ENCODE assay signal across 9 mouse cellular contexts in genomic region chr10:60830000-60830399, GRCm38 (mm10). TPM values are rescaled to one million over a fixed set of nuclear protein-coding genes. Genes with fewer than 3 reads are reported as not detected.
DNase-seq lines count a peak whose midpoint lies in the region; ATAC-seq and TF ChIP-seq lines count a peak whose summit lies in the region.
"Had no signal": no experiment of that assay in that cellular context is flagged by ENCODE, and none has a peak within 500 bp of the region (broad histone marks: within the 10 kb centered on the region; RNA-seq: fewer than 3 reads in every experiment).

No protein-coding gene starts in this region.

- peak overlapping the region; percentile 71 for H3ac ChIP-seq in myocyte (ENCODE audit: control insufficient read depth, insufficient read length)

- ATAC-seq in kidney, embryonic 16.5 days (ENCODE audit: low FRiP score, low TSS enrichment), result no peak
- ATAC-seq in hindbrain, embryonic 16.5 days, result no peak

- peak overlapping the region; percentile 93 for H3K9ac ChIP-seq in kidney, embryonic 16.5 days (replicated peaks; ENCODE audit: low read length)
- H3K9ac ChIP-seq in hindbrain, embryonic 16.5 days (ENCODE audit: low read depth, low read length), result peak overlapping the region; percentile 1; the same call in 1 of the 2 replicates

- no peak for TF ChIP-seq POLR2A in myocyte (IDR thresholded peaks at IDR 0.05; ENCODE audit: insufficient read length, low read depth)

- H3K4me1 ChIP-seq in kidney, embryonic 16.5 days (ENCODE audit: insufficient read depth, low read length), result peaks cover 61% of the 10 kb centered on the region
- H3K4me1 ChIP-seq in embryonic facial prominence, embryonic 10.5 days, result peaks cover 73% of the 10 kb centered on the region
- H3K4me1 ChIP-seq in hindbrain, embryonic 16.5 days (ENCODE audit: control insufficient read depth, insufficient read depth, low read depth, low read length), result peaks cover 28% of the 10 kb centered on the region

- WGBS in kidney, embryonic 16.5 days, result under 1% methylated on average over 11 of the region's 11 CpGs
- WGBS in embryonic facial prominence, embryonic 10.5 days, result 1% methylated on average over 11 of the region's 11 CpGs
- WGBS in hindbrain, embryonic 16.5 days, result 2% methylated on average over 11 of the region's 11 CpGs

- H3K9me3 ChIP-seq in kidney, embryonic 16.5 days (ENCODE audit: low read length), result no peaks in the 10 kb centered on the region
- H3K9me3 ChIP-seq in embryonic facial prominence, embryonic 10.5 days, result no peaks in the 10 kb centered on the region; the same call in 1 of the 2 replicates
- H3K9me3 ChIP-seq in hindbrain, embryonic 16.5 days (ENCODE audit: control insufficient read depth, low read length), result no peaks in the 10 kb centered on the region

- peak overlapping the region; percentile 79 for H3K4me3 ChIP-seq in kidney, embryonic 16.5 days (ENCODE audit: low read length)
- H3K4me3 ChIP-seq in embryonic facial prominence, embryonic 10.5 days, result peak overlapping the region; percentile 84
- H3K4me3 ChIP-seq in hindbrain, embryonic 16.5 days (ENCODE audit: low read length), result peak overlapping the region; percentile 66
- peak overlapping the region; percentile 100 for H3K4me3 ChIP-seq in myocyte

- no peak overlapping the region for H3K27ac ChIP-seq in kidney, embryonic 16.5 days (ENCODE audit: low read length)
- peak overlapping the region; percentile 89; the same call in 1 of the 2 replicates for H3K27ac ChIP-seq in embryonic facial prominence, embryonic 10.5 days (replicated peaks)
- H3K27ac ChIP-seq in hindbrain, embryonic 16.5 days (ENCODE audit: low read depth, low read length), result no peak overlapping the region

- peak overlapping the region; percentile 91 for H3K4me2 ChIP-seq in kidney, embryonic 16.5 days (replicated peaks; ENCODE audit: low read depth, low read length)
- peak overlapping the region; percentile 94 for H3K4me2 ChIP-seq in hindbrain, embryonic 16.5 days (ENCODE audit: low read length)
- H3K4me2 ChIP-seq in myocyte (ENCODE audit: low read depth), result peak overlapping the region; percentile 97

- H3K36me3 ChIP-seq in kidney, embryonic 16.5 days (ENCODE audit: insufficient read depth, low read length), result no peaks in the 10 kb centered on the region
- no peaks in the 10 kb centered on the region for H3K36me3 ChIP-seq in embryonic facial prominence, embryonic 10.5 days (replicated peaks)
- H3K36me3 ChIP-seq in hindbrain, embryonic 16.5 days (ENCODE audit: control insufficient read depth, insufficient read depth, low read length), result no peaks in the 10 kb centered on the region
- no peaks in the 10 kb centered on the region for H3K36me3 ChIP-seq in myocyte (ENCODE audit: control insufficient read depth, insufficient read depth)

- DNase-seq in kidney, postnatal 25 days, result no peak
- no peak for DNase-seq in embryonic facial prominence, embryonic 10.5 days (ENCODE audit: low spot score)
- DNase-seq in adrenal gland, postnatal 36 days, result no peak
- DNase-seq in right cerebral cortex, postnatal 4 days, result no peak
- no peak for DNase-seq in retina, embryonic 14.5 days (ENCODE audit: low spot score)

- peaks cover 61% of the 10 kb centered on the region for H3K79me2 ChIP-seq in myocyte (ENCODE audit: control insufficient read depth, insufficient read depth)

- peaks cover 58% of the 10 kb centered on the region for H3K27me3 ChIP-seq in kidney, embryonic 16.5 days (ENCODE audit: insufficient read depth, low read length)
- peaks cover 99% of the 10 kb centered on the region for H3K27me3 ChIP-seq in embryonic facial prominence, embryonic 10.5 days (replicated peaks; ENCODE audit: low read depth, poor library complexity, severe bottlenecking)
- H3K27me3 ChIP-seq in hindbrain, embryonic 16.5 days (replicated peaks; ENCODE audit: control insufficient read depth, insufficient read depth, low read length), result peaks cover 41% of the 10 kb centered on the region
- H3K27me3 ChIP-seq in myocyte (ENCODE audit: control insufficient read depth, insufficient read depth, insufficient read length), result no peaks in the 10 kb centered on the region
- H3K27me3 ChIP-seq: Patski had no signal

TF ChIP-seq in myocyte, 11 proteins besides CTCF, POLR2A, EP300 and RAD21:
- no peak for TF ChIP-seq MAX (IDR thresholded peaks at IDR 0.05; ENCODE audit: low read depth)
- no peak for TF ChIP-seq TCF12 (IDR thresholded peaks at IDR 0.05; ENCODE audit: insufficient read depth, poor library complexity, severe bottlenecking)
- no peak for TF ChIP-seq SRF (IDR thresholded peaks at IDR 0.05; ENCODE audit: control insufficient read depth, insufficient read length, low read depth)
- no peak for TF ChIP-seq USF1 (IDR thresholded peaks at IDR 0.05; ENCODE audit: low read depth)
- TF ChIP-seq POLR2AphosphoS2 (IDR thresholded peaks at IDR 0.05; ENCODE audit: insufficient read length, low read depth), result no peak
- TF ChIP-seq TCF3 (IDR thresholded peaks at IDR 0.05; ENCODE audit: insufficient read length, low read depth), result no peak
- TF ChIP-seq REST (IDR thresholded peaks at IDR 0.05; ENCODE audit: insufficient read depth, insufficient read length), result no peak
- no peak for TF ChIP-seq CEBPB (IDR thresholded peaks at IDR 0.05; ENCODE audit: insufficient read depth, poor library complexity, severe bottlenecking)
- no peak for TF ChIP-seq MYOG (IDR thresholded peaks at IDR 0.05; ENCODE audit: control insufficient read depth in 1 of 3, insufficient read depth in 1 of 3, insufficient read length in 2 of 3, low read depth in 2 of 3)
- TF ChIP-seq MYOD1 (IDR thresholded peaks at IDR 0.05; ENCODE audit: control insufficient read depth in 1 of 3, insufficient read length in 2 of 3, low read depth in 2 of 3), result no peak
- TF ChIP-seq E2F4 (IDR thresholded peaks at IDR 0.05; ENCODE audit: insufficient read depth), result no peak

RNA-seq across cellular contexts. Expression of gene Unc5b, which starts 1.4 kb away (rescaled TPM):
- 10.4 and 10.5 TPM in 2 replicates for polyA plus RNA-seq in kidney, embryonic 16.5 days (2015; fragmentation: Nextera tagmentation; extraction: Ambion mirVana)
- 6.0 and 7.2 TPM in 2 replicates for polyA plus RNA-seq in embryonic facial prominence, embryonic 10.5 days (2016; fragmentation: Nextera tagmentation; extraction: Ambion mirVana)
- 2.6 and 3.1 TPM in 2 replicates for polyA plus RNA-seq in hindbrain, embryonic 16.5 days (2015; fragmentation: Nextera tagmentation; extraction: Ambion mirVana)
- 91.9 TPM for polyA plus RNA-seq in myocyte (2012; fragmentation: generic; extraction: Trizol)
- 1 to 10 TPM; 5.9 to 8.3 TPM for total RNA-seq in adrenal gland, postnatal 36 days (2021)
